Mouse (Mus musculus): ENCODE measurements around the gene Kif1a.

DNA sequence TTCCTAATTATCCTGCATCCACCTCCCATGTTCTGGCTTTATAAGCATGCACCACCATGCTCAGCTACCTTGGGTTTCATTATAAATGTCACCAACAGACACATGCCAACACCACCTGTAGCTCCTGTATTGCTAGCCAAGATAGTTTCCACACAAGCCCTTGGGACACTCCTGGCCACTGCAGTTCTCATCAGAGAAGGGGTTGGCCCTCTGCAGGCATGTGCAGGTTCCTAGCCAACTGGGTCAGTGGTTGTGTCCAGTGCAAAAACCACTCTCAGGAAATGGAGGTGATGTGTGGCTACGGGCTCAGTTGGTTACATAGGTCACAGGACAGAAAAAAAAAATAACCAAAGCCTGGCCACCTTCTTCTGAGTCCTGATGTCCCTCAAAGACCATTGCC, 41.1 kb upstream of the Kif1a start:
- no peak for TF ChIP-seq POLR2A (IDR thresholded peaks at IDR 0.05; ENCODE audit: borderline replicate concordance, insufficient read depth, low read length)
- no peak for TF ChIP-seq CTCF (IDR thresholded peaks at IDR 0.05; ENCODE audit: borderline replicate concordance, insufficient read depth, low read depth, low read length)

Measured in cerebellum, adult 2 months (tissue).